ENCODE assay signal across 8 mouse cellular contexts in the genomic region with DNA sequence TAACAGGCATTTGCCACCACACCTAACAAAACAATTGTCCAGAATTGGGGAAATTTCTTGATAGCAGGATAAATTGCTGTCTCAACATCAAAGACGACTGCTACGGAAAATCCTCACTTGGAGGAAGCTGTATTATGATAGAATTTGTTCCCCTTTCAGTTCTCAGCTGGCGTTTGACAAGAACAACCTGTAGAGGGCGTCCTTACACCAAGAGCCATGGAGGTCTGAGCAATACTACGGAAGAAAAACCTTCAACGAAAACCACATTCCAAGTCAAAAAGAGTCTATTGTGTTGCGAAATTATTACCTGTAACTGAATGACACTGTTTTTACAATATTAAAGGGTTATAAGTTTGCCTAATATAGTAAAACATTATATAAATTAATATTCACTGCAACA. TPM values are rescaled to one million over a fixed set of nuclear protein-coding genes. Genes with fewer than 3 reads are reported as not detected.
DNase-seq lines count a peak whose midpoint lies in the region; ATAC-seq and TF ChIP-seq lines count a peak whose summit lies in the region.

No protein-coding gene starts in this region.

- H3K4me2 ChIP-seq in forebrain, postnatal 0 days (ENCODE audit: low read depth): no peak overlapping the region
- H3K4me2 ChIP-seq in forebrain, embryonic 16.5 days (ENCODE audit: low read length): no peak overlapping the region
- no peak overlapping the region for H3K4me2 ChIP-seq in midbrain, embryonic 15.5 days

- ATAC-seq in forebrain, postnatal 0 days: no peak
- no peak for ATAC-seq in forebrain, embryonic 16.5 days
- ATAC-seq in midbrain, embryonic 15.5 days (replicated peaks): no peak

- H3K36me3 ChIP-seq in forebrain, postnatal 0 days (ENCODE audit: insufficient read depth): no peaks in the 10 kb centered on the region
- no peaks in the 10 kb centered on the region for H3K36me3 ChIP-seq in forebrain, embryonic 16.5 days (ENCODE audit: control insufficient read depth, insufficient read depth)
- no peaks in the 10 kb centered on the region for H3K36me3 ChIP-seq in midbrain, embryonic 10.5 days
- no peaks in the 10 kb centered on the region for H3K36me3 ChIP-seq in midbrain, embryonic 15.5 days (replicated peaks)

- H3K27me3 ChIP-seq in forebrain, postnatal 0 days (ENCODE audit: insufficient read depth, low read length): peaks cover 14% of the 10 kb centered on the region
- peaks cover 25% of the 10 kb centered on the region for H3K27me3 ChIP-seq in forebrain, embryonic 16.5 days (replicated peaks; ENCODE audit: control insufficient read depth, insufficient read depth, low read length)
- H3K27me3 ChIP-seq in midbrain, embryonic 10.5 days (ENCODE audit: low read depth, poor library complexity, severe bottlenecking): peaks cover 54% of the 10 kb centered on the region
- H3K27me3 ChIP-seq in midbrain, embryonic 15.5 days (replicated peaks): peaks cover 8% of the 10 kb centered on the region

- DNase-seq in forebrain, postnatal 0 days: peak; percentile 78
- peak; percentile 33 for DNase-seq in midbrain, embryonic 10.5 days (ENCODE audit: low spot score)
- peak; percentile 75 for DNase-seq in ZHBTc4 (ENCODE audit: low read depth, low spot score)
- DNase-seq in induced T-regulatory cell, adult 2 months (ENCODE audit: low read depth): peak; percentile 61
- peak; percentile 6 to 39 for DNase-seq in natural killer cell, adult 2 months (ENCODE audit: low spot score in 2 of 2)
- no peak for DNase-seq in testis, postnatal 14 days (ENCODE audit: low spot score)

- TF ChIP-seq CTCF in forebrain, postnatal 0 days (IDR thresholded peaks at IDR 0.05; ENCODE audit: low read depth): peak; percentile 73

- H3K4me1 ChIP-seq in forebrain, postnatal 0 days (ENCODE audit: insufficient read depth): no peaks in the 10 kb centered on the region; the same call in 1 of the 2 replicates
- peaks cover 12% of the 10 kb centered on the region for H3K4me1 ChIP-seq in forebrain, embryonic 16.5 days (replicated peaks; ENCODE audit: control insufficient read depth, insufficient read depth, low read length)
- H3K4me1 ChIP-seq in midbrain, embryonic 10.5 days: peaks cover 21% of the 10 kb centered on the region
- H3K4me1 ChIP-seq in midbrain, embryonic 15.5 days: peaks cover 13% of the 10 kb centered on the region

- 9% methylated on average over 7 of the region's 7 CpGs for WGBS in forebrain, postnatal 0 days
- 10% methylated on average over 7 of the region's 7 CpGs for WGBS in forebrain, embryonic 16.5 days
- 16% methylated on average over 7 of the region's 7 CpGs for WGBS in midbrain, embryonic 10.5 days
- 14% methylated on average over 7 of the region's 7 CpGs for WGBS in midbrain, embryonic 15.5 days

- H3K9me3 ChIP-seq in forebrain, postnatal 0 days (ENCODE audit: low read length): no peaks in the 10 kb centered on the region
- H3K9me3 ChIP-seq in forebrain, embryonic 16.5 days (ENCODE audit: control insufficient read depth, low read length): no peaks in the 10 kb centered on the region
- no peaks in the 10 kb centered on the region for H3K9me3 ChIP-seq in midbrain, embryonic 10.5 days (replicated peaks)
- no peaks in the 10 kb centered on the region for H3K9me3 ChIP-seq in midbrain, embryonic 15.5 days

- H3K9ac ChIP-seq in forebrain, postnatal 0 days: no peak overlapping the region
- H3K9ac ChIP-seq in forebrain, embryonic 16.5 days (replicated peaks; ENCODE audit: low read depth, low read length): no peak overlapping the region
- H3K9ac ChIP-seq in midbrain, embryonic 15.5 days: no peak overlapping the region

- no peak overlapping the region for H3K27ac ChIP-seq in forebrain, postnatal 0 days (ENCODE audit: low read depth, low read length)
- no peak overlapping the region for H3K27ac ChIP-seq in forebrain, embryonic 16.5 days (ENCODE audit: low read length)
- H3K27ac ChIP-seq in midbrain, embryonic 10.5 days (replicated peaks): no peak overlapping the region
- H3K27ac ChIP-seq in midbrain, embryonic 15.5 days: no peak overlapping the region

- no peak overlapping the region for H3K4me3 ChIP-seq in forebrain, postnatal 0 days (ENCODE audit: low read depth, low read length)
- H3K4me3 ChIP-seq in forebrain, embryonic 16.5 days (replicated peaks; ENCODE audit: low read length): no peak overlapping the region
- no peak overlapping the region for H3K4me3 ChIP-seq in midbrain, embryonic 10.5 days
- no peak overlapping the region for H3K4me3 ChIP-seq in midbrain, embryonic 15.5 days

RNA-seq across cellular contexts. Expression of a gene that starts 2.0 kb away (rescaled TPM):
- total RNA-seq in forebrain, postnatal 0 days (2014; rRNA removed): 2.2 and 6.0 TPM in 2 replicates
- polyA plus RNA-seq in forebrain, postnatal 0 days (2015; fragmentation: Nextera tagmentation; extraction: Ambion mirVana): 3.6 and 6.1 TPM in 2 replicates
- 2.1 and 3.0 TPM in 2 replicates for polyA plus RNA-seq in forebrain, embryonic 16.5 days (2015; fragmentation: Nextera tagmentation; extraction: Ambion mirVana)
- 1.3 and 1.7 TPM in 2 replicates for polyA plus RNA-seq in midbrain, embryonic 10.5 days (2016; fragmentation: Nextera tagmentation; extraction: Ambion mirVana)
- 13.1 and 19.2 TPM in 2 replicates for polyA plus RNA-seq in midbrain, embryonic 15.5 days (2015; fragmentation: Nextera tagmentation; extraction: Ambion mirVana)

RNA-seq across cellular contexts. Expression of a gene that starts 52.7 kb away (rescaled TPM):
- 33.9 and 40.3 TPM in 2 replicates for total RNA-seq in forebrain, postnatal 0 days (2014; rRNA removed)
- 2.4 and 2.6 TPM in 2 replicates for polyA plus RNA-seq in forebrain, postnatal 0 days (2015; fragmentation: Nextera tagmentation; extraction: Ambion mirVana)
- polyA plus RNA-seq in forebrain, embryonic 16.5 days (2015; fragmentation: Nextera tagmentation; extraction: Ambion mirVana): 3.3 and 3.6 TPM in 2 replicates
- polyA plus RNA-seq in midbrain, embryonic 10.5 days (2016; fragmentation: Nextera tagmentation; extraction: Ambion mirVana): 2.1 and 2.7 TPM in 2 replicates
- polyA plus RNA-seq in midbrain, embryonic 15.5 days (2015; fragmentation: Nextera tagmentation; extraction: Ambion mirVana): 2.9 and 3.1 TPM in 2 replicates
